Comparison of ENCODE assay signal across 7 mouse cellular contexts in genomic region chr1:134067143-134067619, GRCm38 (mm10). TPM values are rescaled to one million over a fixed set of nuclear protein-coding genes. Genes with fewer than 3 reads are reported as not detected.
DNase-seq lines count a peak whose midpoint lies in the region; ATAC-seq and TF ChIP-seq lines count a peak whose summit lies in the region.

No protein-coding gene starts in this region.

- no peak overlapping the region for H3K9ac ChIP-seq in ES-Bruce4 (ENCODE audit: low read depth, poor library complexity, severe bottlenecking)
- no peak overlapping the region for H3K9ac ChIP-seq in limb, embryonic 13.5 days
- H3K9ac ChIP-seq in midbrain, embryonic 13.5 days (replicated peaks), result no peak overlapping the region

- peak overlapping the region; percentile 32 for H3K4me2 ChIP-seq in limb, embryonic 13.5 days (replicated peaks)
- H3K4me2 ChIP-seq in midbrain, embryonic 13.5 days (replicated peaks), result 0 out of 2 replicates have a peak overlapping the region, but pooled peaks have one; percentile 14

- ATAC-seq in hematopoietic stem cell, adult 5-6 weeks (replicated peaks in 1 of 2; ENCODE audit: insufficient read depth in 1 of 2, low FRiP score in 2 of 2, low TSS enrichment in 1 of 2, low read depth in 1 of 2, poor library complexity in 2 of 2, severe bottlenecking in 2 of 2), result peak; percentile 82 to 89
- peak; percentile 44 for ATAC-seq in limb, embryonic 13.5 days (ENCODE audit: low FRiP score, low read depth)
- peak; percentile 5; the same call in 1 of the 2 replicates for ATAC-seq in midbrain, embryonic 13.5 days

- no peak for TF ChIP-seq POLR2A in ES-Bruce4 (IDR thresholded peaks at IDR 0.05; ENCODE audit: insufficient read depth, low read length)
- TF ChIP-seq POLR2A in brain, embryonic 14.5 days (IDR thresholded peaks at IDR 0.05; ENCODE audit: borderline replicate concordance, extremely low read depth, insufficient read depth, insufficient read length, poor library complexity, severe bottlenecking), result no peak

- H3K27ac ChIP-seq in ES-Bruce4 (ENCODE audit: insufficient read depth, low read length), result no peak overlapping the region
- H3K27ac ChIP-seq in limb, embryonic 13.5 days, result peak overlapping the region; percentile 63; the same call in 1 of the 2 replicates
- peak overlapping the region; percentile 52 for H3K27ac ChIP-seq in midbrain, embryonic 13.5 days
- no peak overlapping the region for H3K27ac ChIP-seq in layer of hippocampus, adult 2 months

- H3K4me3 ChIP-seq in ES-Bruce4 (ENCODE audit: low read depth, low read length), result no peak overlapping the region
- H3K4me3 ChIP-seq in limb, embryonic 13.5 days, result no peak overlapping the region
- H3K4me3 ChIP-seq in midbrain, embryonic 13.5 days (replicated peaks), result no peak overlapping the region
- no peak overlapping the region for H3K4me3 ChIP-seq in layer of hippocampus, adult 2 months

- H3K9me3 ChIP-seq in ES-Bruce4 (replicated peaks; ENCODE audit: control insufficient read depth, insufficient read depth, low read length, poor library complexity, severe bottlenecking), result no peaks in the 10 kb centered on the region
- no peaks in the 10 kb centered on the region for H3K9me3 ChIP-seq in limb, embryonic 13.5 days
- no peaks in the 10 kb centered on the region for H3K9me3 ChIP-seq in midbrain, embryonic 13.5 days

- 0 out of 2 replicates have a peak, but pooled peaks have one; percentile 44 for TF ChIP-seq EP300 in ES-Bruce4 (IDR thresholded peaks at IDR 0.05; ENCODE audit: insufficient read depth, low read depth, low read length)

- no peaks in the 10 kb centered on the region for H3K36me3 ChIP-seq in ES-Bruce4 (ENCODE audit: control insufficient read depth, insufficient read depth, low read length, poor library complexity, severe bottlenecking)
- H3K36me3 ChIP-seq in limb, embryonic 13.5 days, result no peaks in the 10 kb centered on the region
- H3K36me3 ChIP-seq in midbrain, embryonic 13.5 days, result no peaks in the 10 kb centered on the region

- no peaks in the 10 kb centered on the region for H3K27me3 ChIP-seq in ES-Bruce4 (ENCODE audit: control insufficient read depth, insufficient read depth, low read length, poor library complexity, severe bottlenecking)
- H3K27me3 ChIP-seq in limb, embryonic 13.5 days, result no peaks in the 10 kb centered on the region
- H3K27me3 ChIP-seq in midbrain, embryonic 13.5 days, result no peaks in the 10 kb centered on the region

- 3% methylated on average over 8 of the region's 8 CpGs for WGBS in limb, embryonic 13.5 days
- 6% methylated on average over 8 of the region's 8 CpGs for WGBS in midbrain, embryonic 13.5 days

- DNase-seq in brain, embryonic 14.5 days (ENCODE audit: low read depth), result peak; percentile 88
- no peak for DNase-seq in frontal cortex, postnatal 14 days (ENCODE audit: low spot score in 2 of 2)
- DNase-seq in layer of hippocampus, adult 2 months (ENCODE audit: low spot score in 2 of 2), result no peak

- TF ChIP-seq CTCF in ES-Bruce4 (IDR thresholded peaks at IDR 0.05; ENCODE audit: low read depth, low read length), result no peak
- no peak for TF ChIP-seq CTCF in brain, embryonic 14.5 days (IDR thresholded peaks at IDR 0.05; ENCODE audit: borderline replicate concordance, extremely low read depth, insufficient read depth, insufficient read length)
- TF ChIP-seq CTCF in layer of hippocampus, adult 2 months (conservative IDR thresholded peaks at IDR 0.05), result no peak

- H3K4me1 ChIP-seq in ES-Bruce4 (ENCODE audit: control insufficient read depth, insufficient read depth, low read length), result peaks cover 6% of the 10 kb centered on the region
- H3K4me1 ChIP-seq in limb, embryonic 13.5 days, result peaks cover 85% of the 10 kb centered on the region
- H3K4me1 ChIP-seq in midbrain, embryonic 13.5 days (replicated peaks), result peaks cover 85% of the 10 kb centered on the region

RNA-seq across cellular contexts. Expression of gene Btg2, which starts 11.7 kb away (rescaled TPM):
- polyA plus RNA-seq in ES-Bruce4 (2011; ENCODE audit: insufficient read depth, insufficient read length, low read depth, missing spikeins), result 109 and 112 TPM in 2 replicates
- polyA plus RNA-seq in brain, embryonic 14.5 days (2012; rRNA removed), result 31.8 and 58.3 TPM in 2 replicates
- 141 and 174 TPM in 2 replicates for total RNA-seq in hematopoietic stem cell, adult 5-6 weeks (2017)
- 27.1 and 28.2 TPM in 2 replicates for polyA plus RNA-seq in limb, embryonic 13.5 days (2015; fragmentation: Nextera tagmentation; extraction: Ambion mirVana)
- polyA plus RNA-seq in midbrain, embryonic 13.5 days (2015; fragmentation: Nextera tagmentation; extraction: Ambion mirVana), result 109 and 110 TPM in 2 replicates
- 10 to 100 TPM; 17.2 to 22.0 TPM for total RNA-seq in layer of hippocampus, adult 2 months (2021)

RNA-seq across cellular contexts. Expression of gene Fmod, which starts 30.1 kb away (rescaled TPM):
- not detected in 2 replicates for polyA plus RNA-seq in ES-Bruce4 (2011; ENCODE audit: insufficient read depth, insufficient read length, low read depth, missing spikeins)
- 2.8 and 7.4 TPM in 2 replicates for polyA plus RNA-seq in brain, embryonic 14.5 days (2012; rRNA removed)
- total RNA-seq in hematopoietic stem cell, adult 5-6 weeks (2017), result not detected in 2 replicates
- polyA plus RNA-seq in limb, embryonic 13.5 days (2015; fragmentation: Nextera tagmentation; extraction: Ambion mirVana), result 42.1 and 48.5 TPM in 2 replicates
- 5.5 and 5.7 TPM in 2 replicates for polyA plus RNA-seq in midbrain, embryonic 13.5 days (2015; fragmentation: Nextera tagmentation; extraction: Ambion mirVana)
- 1 to 10 TPM; 6.0 to 7.4 TPM for total RNA-seq in layer of hippocampus, adult 2 months (2021)

RNA-seq across cellular contexts. Expression of gene Chit1, which starts 43.9 kb away (rescaled TPM):
- polyA plus RNA-seq in ES-Bruce4 (2011; ENCODE audit: insufficient read depth, insufficient read length, low read depth, missing spikeins), result not detected in 2 replicates
- polyA plus RNA-seq in brain, embryonic 14.5 days (2012; rRNA removed), result 0.09 and 0.11 TPM in 2 replicates
- 0.25 TPM in 1 of 2 replicates, not detected in the other for total RNA-seq in hematopoietic stem cell, adult 5-6 weeks (2017)
- 0.17 and 0.26 TPM in 2 replicates for polyA plus RNA-seq in limb, embryonic 13.5 days (2015; fragmentation: Nextera tagmentation; extraction: Ambion mirVana)
- 0.09 and 0.27 TPM in 2 replicates for polyA plus RNA-seq in midbrain, embryonic 13.5 days (2015; fragmentation: Nextera tagmentation; extraction: Ambion mirVana)
- total RNA-seq in layer of hippocampus, adult 2 months (2021), result under 1 TPM in 1 of 2 experiments, not detected in 1; 0.20 TPM

Comparison
In these comparisons a context has a peak if more than half of its experiments do, and no peak if none do; other contexts are left out.
1. H3K27ac ChIP-seq: peak in limb, embryonic 13.5 days (single experiment) and midbrain, embryonic 13.5 days (single experiment); none in ES-Bruce4 (single experiment) and layer of hippocampus, adult 2 months (single experiment).
2. ATAC-seq: peak in every context shown above with its lines; median percentile 86 in hematopoietic stem cell, adult 5-6 weeks; 44 in limb, embryonic 13.5 days; 5 in midbrain, embryonic 13.5 days.